Comparison of ENCODE assay signal across 12 mouse cellular contexts in the genomic region with DNA sequence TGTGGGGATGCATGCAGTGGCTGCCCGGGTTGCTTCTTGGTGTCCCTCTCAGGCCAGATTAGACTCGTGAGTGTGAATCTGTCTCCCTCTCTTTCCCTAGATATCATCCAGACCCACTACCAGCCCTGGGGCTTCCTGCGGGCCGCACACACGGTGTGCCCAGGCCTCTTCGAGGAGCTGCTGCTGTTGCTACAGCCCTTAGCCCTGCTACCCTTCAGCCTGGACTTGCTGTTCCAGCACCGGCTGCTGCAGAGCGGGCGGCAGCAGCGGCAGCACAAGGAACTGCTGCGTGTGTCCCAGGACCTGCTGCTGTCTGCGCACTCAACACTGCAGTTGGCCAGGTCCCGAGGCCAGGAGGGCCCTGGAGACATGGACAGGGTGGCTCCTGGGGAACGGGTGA. TPM values are rescaled to one million over a fixed set of nuclear protein-coding genes. Genes with fewer than 3 reads are reported as not detected.
DNase-seq lines count a peak whose midpoint lies in the region; ATAC-seq and TF ChIP-seq lines count a peak whose summit lies in the region.
"Had no signal": no experiment of that assay in that cellular context is flagged by ENCODE, and none has a peak within 500 bp of the region (broad histone marks: within the 10 kb centered on the region; RNA-seq: fewer than 3 reads in every experiment).

No protein-coding gene starts in this region.

- H3K36me3 ChIP-seq in forebrain, embryonic 11.5 days (ENCODE audit: control insufficient read depth, insufficient read depth, low read length): peaks cover 4% of the 10 kb centered on the region; the same call in 1 of the 2 replicates
- peaks cover 59% of the 10 kb centered on the region for H3K36me3 ChIP-seq in forebrain, postnatal 0 days (ENCODE audit: insufficient read depth)
- peaks cover 54% of the 10 kb centered on the region for H3K36me3 ChIP-seq in midbrain, embryonic 10.5 days
- H3K36me3 ChIP-seq in midbrain, postnatal 0 days (ENCODE audit: insufficient read depth, low read length): peaks cover 65% of the 10 kb centered on the region
- peaks cover 56% of the 10 kb centered on the region for H3K36me3 ChIP-seq in intestine, embryonic 14.5 days (ENCODE audit: control insufficient read depth, insufficient read depth, low read length)
- peaks cover 61% of the 10 kb centered on the region for H3K36me3 ChIP-seq in neural tube, embryonic 12.5 days

- peaks cover 40% of the 10 kb centered on the region for H3K27me3 ChIP-seq in forebrain, embryonic 11.5 days (ENCODE audit: control insufficient read depth, insufficient read depth, low read length)
- H3K27me3 ChIP-seq in forebrain, postnatal 0 days (ENCODE audit: insufficient read depth, low read length): no peaks in the 10 kb centered on the region
- H3K27me3 ChIP-seq in midbrain, embryonic 10.5 days (ENCODE audit: low read depth, poor library complexity, severe bottlenecking): peaks cover 91% of the 10 kb centered on the region
- no peaks in the 10 kb centered on the region for H3K27me3 ChIP-seq in midbrain, postnatal 0 days (ENCODE audit: insufficient read depth, low read length)
- H3K27me3 ChIP-seq in intestine, embryonic 14.5 days (replicated peaks; ENCODE audit: control insufficient read depth, insufficient read depth, low read length): peaks cover 24% of the 10 kb centered on the region
- H3K27me3 ChIP-seq in neural tube, embryonic 12.5 days (replicated peaks): peaks cover 70% of the 10 kb centered on the region

- no peaks in the 10 kb centered on the region for H3K9me3 ChIP-seq in forebrain, embryonic 11.5 days (ENCODE audit: control insufficient read depth, low read length)
- H3K9me3 ChIP-seq in forebrain, postnatal 0 days (ENCODE audit: low read length): no peaks in the 10 kb centered on the region
- H3K9me3 ChIP-seq in midbrain, embryonic 10.5 days (replicated peaks): no peaks in the 10 kb centered on the region
- no peaks in the 10 kb centered on the region for H3K9me3 ChIP-seq in midbrain, postnatal 0 days (ENCODE audit: low read length)
- no peaks in the 10 kb centered on the region for H3K9me3 ChIP-seq in intestine, embryonic 14.5 days (ENCODE audit: control insufficient read depth, low read length)
- H3K9me3 ChIP-seq in neural tube, embryonic 12.5 days: no peaks in the 10 kb centered on the region

- H3K4me3 ChIP-seq in forebrain, embryonic 11.5 days (ENCODE audit: low read depth, low read length): no peak overlapping the region
- no peak overlapping the region for H3K4me3 ChIP-seq in forebrain, postnatal 0 days (ENCODE audit: low read depth, low read length)
- peak overlapping the region; percentile 35 for H3K4me3 ChIP-seq in midbrain, embryonic 10.5 days
- H3K4me3 ChIP-seq in midbrain, postnatal 0 days (ENCODE audit: low read depth, low read length): no peak overlapping the region
- H3K4me3 ChIP-seq in intestine, embryonic 14.5 days (ENCODE audit: low read depth, low read length): no peak overlapping the region
- no peak overlapping the region for H3K4me3 ChIP-seq in neural tube, embryonic 12.5 days

- no peak overlapping the region for H3K27ac ChIP-seq in forebrain, embryonic 11.5 days (ENCODE audit: low read depth, low read length)
- H3K27ac ChIP-seq in forebrain, postnatal 0 days (ENCODE audit: low read depth, low read length): no peak overlapping the region
- H3K27ac ChIP-seq in midbrain, embryonic 10.5 days (replicated peaks): peak overlapping the region; percentile 6; the same call in 1 of the 2 replicates
- H3K27ac ChIP-seq in midbrain, postnatal 0 days (ENCODE audit: low read depth, low read length): no peak overlapping the region
- H3K27ac ChIP-seq in intestine, embryonic 14.5 days (ENCODE audit: low read depth): no peak overlapping the region
- no peak overlapping the region for H3K27ac ChIP-seq in neural tube, embryonic 12.5 days

- WGBS in forebrain, embryonic 11.5 days: 23% methylated on average over 14 of the region's 14 CpGs
- 26% methylated on average over 14 of the region's 14 CpGs for WGBS in forebrain, postnatal 0 days
- WGBS in midbrain, embryonic 10.5 days: 16% methylated on average over 14 of the region's 14 CpGs
- WGBS in midbrain, postnatal 0 days: 31% methylated on average over 14 of the region's 14 CpGs
- WGBS in intestine, embryonic 14.5 days: 35% methylated on average over 14 of the region's 14 CpGs
- WGBS in neural tube, embryonic 12.5 days: 20% methylated on average over 14 of the region's 14 CpGs

- peak overlapping the region; percentile 27 for H3K9ac ChIP-seq in forebrain, embryonic 11.5 days (ENCODE audit: low read length)
- H3K9ac ChIP-seq in forebrain, postnatal 0 days: no peak overlapping the region
- no peak overlapping the region for H3K9ac ChIP-seq in midbrain, postnatal 0 days (replicated peaks; ENCODE audit: low read length, poor library complexity, severe bottlenecking)
- no peak overlapping the region for H3K9ac ChIP-seq in intestine, embryonic 14.5 days (ENCODE audit: low read length)
- H3K9ac ChIP-seq in neural tube, embryonic 12.5 days: no peak overlapping the region

- DNase-seq in forebrain, embryonic 11.5 days (ENCODE audit: low spot score): no peak
- DNase-seq in forebrain, postnatal 0 days: no peak
- no peak for DNase-seq in midbrain, embryonic 10.5 days (ENCODE audit: low spot score)
- no peak for DNase-seq in midbrain, postnatal 0 days (ENCODE audit: low spot score)
- DNase-seq in intestine, embryonic 14.5 days (ENCODE audit: low spot score): peak; percentile 63
- DNase-seq in urinary bladder, postnatal 14 days (ENCODE audit: low spot score): no peak
- DNase-seq in spleen, postnatal 14 days (ENCODE audit: low spot score in 2 of 2): no peak
- DNase-seq: B cell, adult 2 months; kidney, postnatal 14 days; lung, adult 2 months had no signal

- TF ChIP-seq CTCF in forebrain, postnatal 0 days (IDR thresholded peaks at IDR 0.05; ENCODE audit: low read depth): no peak
- no peak for TF ChIP-seq CTCF in midbrain, postnatal 0 days (IDR thresholded peaks at IDR 0.05)

- H3K4me2 ChIP-seq in forebrain, embryonic 11.5 days (ENCODE audit: low read depth, low read length, severe bottlenecking): peak overlapping the region; percentile 31; the same call in 1 of the 2 replicates
- H3K4me2 ChIP-seq in forebrain, postnatal 0 days (ENCODE audit: low read depth): no peak overlapping the region
- H3K4me2 ChIP-seq in midbrain, postnatal 0 days (ENCODE audit: low read depth, low read length, poor library complexity, severe bottlenecking): no peak overlapping the region
- H3K4me2 ChIP-seq in intestine, embryonic 14.5 days (ENCODE audit: low read length): peak overlapping the region; percentile 29
- H3K4me2 ChIP-seq in neural tube, embryonic 12.5 days (replicated peaks): peak overlapping the region; percentile 16; the same call in 1 of the 2 replicates

- peaks cover 17% of the 10 kb centered on the region for H3K4me1 ChIP-seq in forebrain, embryonic 11.5 days (replicated peaks; ENCODE audit: control insufficient read depth, insufficient read depth, low read length)
- no peaks in the 10 kb centered on the region for H3K4me1 ChIP-seq in forebrain, postnatal 0 days (ENCODE audit: insufficient read depth)
- peaks cover 49% of the 10 kb centered on the region for H3K4me1 ChIP-seq in midbrain, embryonic 10.5 days
- no peaks in the 10 kb centered on the region for H3K4me1 ChIP-seq in midbrain, postnatal 0 days (ENCODE audit: insufficient read depth, low read length)
- peaks cover 8% of the 10 kb centered on the region for H3K4me1 ChIP-seq in intestine, embryonic 14.5 days (replicated peaks; ENCODE audit: control insufficient read depth, insufficient read depth, low read length)
- H3K4me1 ChIP-seq in neural tube, embryonic 12.5 days: peaks cover 33% of the 10 kb centered on the region

- no peak; the same call in 1 of the 2 replicates for ATAC-seq in forebrain, embryonic 11.5 days (replicated peaks; ENCODE audit: low FRiP score)
- ATAC-seq in forebrain, postnatal 0 days: no peak
- no peak for ATAC-seq in midbrain, postnatal 0 days (ENCODE audit: low FRiP score)
- no peak for ATAC-seq in intestine, embryonic 14.5 days (replicated peaks; ENCODE audit: low FRiP score, low TSS enrichment, low read depth)
- no peak for ATAC-seq in neural tube, embryonic 12.5 days (ENCODE audit: low FRiP score, low read depth)

RNA-seq across cellular contexts. Expression of a gene that starts 3.7 kb away (rescaled TPM):
- 0.28 and 0.31 TPM in 2 replicates for polyA plus RNA-seq in forebrain, embryonic 11.5 days (2014; fragmentation: Nextera tagmentation; extraction: Ambion mirVana)
- 0.15 and 1.3 TPM in 2 replicates for total RNA-seq in forebrain, postnatal 0 days (2014; rRNA removed)
- polyA plus RNA-seq in forebrain, postnatal 0 days (2015; fragmentation: Nextera tagmentation; extraction: Ambion mirVana): 0.58 and 0.96 TPM in 2 replicates
- 0.14 and 0.25 TPM in 2 replicates for polyA plus RNA-seq in midbrain, embryonic 10.5 days (2016; fragmentation: Nextera tagmentation; extraction: Ambion mirVana)
- 1.7 and 2.8 TPM in 2 replicates for total RNA-seq in midbrain, postnatal 0 days (2014; rRNA removed)
- 1.6 and 2.2 TPM in 2 replicates for polyA plus RNA-seq in midbrain, postnatal 0 days (2015; fragmentation: Nextera tagmentation; extraction: Ambion mirVana)
- 0.18 TPM in 1 of 2 replicates, not detected in the other for polyA plus RNA-seq in intestine, embryonic 14.5 days (2014; fragmentation: Nextera tagmentation; extraction: Ambion mirVana)
- 0.34 TPM in 1 of 2 replicates, not detected in the other for polyA plus RNA-seq in neural tube, embryonic 12.5 days (2016; fragmentation: Nextera tagmentation; extraction: Ambion mirVana)

RNA-seq across cellular contexts. Expression of a gene that starts 16.5 kb away (rescaled TPM):
- polyA plus RNA-seq in forebrain, embryonic 11.5 days (2014; fragmentation: Nextera tagmentation; extraction: Ambion mirVana): 9.3 and 10.7 TPM in 2 replicates
- 101 and 124 TPM in 2 replicates for total RNA-seq in forebrain, postnatal 0 days (2014; rRNA removed)
- polyA plus RNA-seq in forebrain, postnatal 0 days (2015; fragmentation: Nextera tagmentation; extraction: Ambion mirVana): 14.8 and 15.4 TPM in 2 replicates
- 2.9 and 6.0 TPM in 2 replicates for polyA plus RNA-seq in midbrain, embryonic 10.5 days (2016; fragmentation: Nextera tagmentation; extraction: Ambion mirVana)
- 141 and 184 TPM in 2 replicates for total RNA-seq in midbrain, postnatal 0 days (2014; rRNA removed)
- 17.2 and 18.9 TPM in 2 replicates for polyA plus RNA-seq in midbrain, postnatal 0 days (2015; fragmentation: Nextera tagmentation; extraction: Ambion mirVana)
- polyA plus RNA-seq in intestine, embryonic 14.5 days (2014; fragmentation: Nextera tagmentation; extraction: Ambion mirVana): 8.6 and 9.5 TPM in 2 replicates
- polyA plus RNA-seq in neural tube, embryonic 12.5 days (2016; fragmentation: Nextera tagmentation; extraction: Ambion mirVana): 14.9 and 15.4 TPM in 2 replicates

RNA-seq across cellular contexts. Expression of a gene that starts 29.2 kb away (rescaled TPM):
- polyA plus RNA-seq in forebrain, embryonic 11.5 days (2014; fragmentation: Nextera tagmentation; extraction: Ambion mirVana): 2.6 and 4.8 TPM in 2 replicates
- total RNA-seq in forebrain, postnatal 0 days (2014; rRNA removed): 0.19 TPM in 1 of 2 replicates, not detected in the other
- 3.2 and 4.6 TPM in 2 replicates for polyA plus RNA-seq in forebrain, postnatal 0 days (2015; fragmentation: Nextera tagmentation; extraction: Ambion mirVana)
- polyA plus RNA-seq in midbrain, embryonic 10.5 days (2016; fragmentation: Nextera tagmentation; extraction: Ambion mirVana): 1.4 and 1.8 TPM in 2 replicates
- total RNA-seq in midbrain, postnatal 0 days (2014; rRNA removed): not detected in 2 replicates
- 5.2 and 5.4 TPM in 2 replicates for polyA plus RNA-seq in midbrain, postnatal 0 days (2015; fragmentation: Nextera tagmentation; extraction: Ambion mirVana)
- 4.2 and 4.8 TPM in 2 replicates for polyA plus RNA-seq in intestine, embryonic 14.5 days (2014; fragmentation: Nextera tagmentation; extraction: Ambion mirVana)
- polyA plus RNA-seq in neural tube, embryonic 12.5 days (2016; fragmentation: Nextera tagmentation; extraction: Ambion mirVana): 2.7 and 2.9 TPM in 2 replicates

RNA-seq across cellular contexts. Expression of a gene that starts 43.4 kb away (rescaled TPM):
- polyA plus RNA-seq in forebrain, embryonic 11.5 days (2014; fragmentation: Nextera tagmentation; extraction: Ambion mirVana): 11.6 and 12.4 TPM in 2 replicates
- total RNA-seq in forebrain, postnatal 0 days (2014; rRNA removed): 116 and 148 TPM in 2 replicates
- 73.2 and 75.8 TPM in 2 replicates for polyA plus RNA-seq in forebrain, postnatal 0 days (2015; fragmentation: Nextera tagmentation; extraction: Ambion mirVana)
- polyA plus RNA-seq in midbrain, embryonic 10.5 days (2016; fragmentation: Nextera tagmentation; extraction: Ambion mirVana): 10.5 and 18.1 TPM in 2 replicates
- total RNA-seq in midbrain, postnatal 0 days (2014; rRNA removed): 156 and 200 TPM in 2 replicates
- polyA plus RNA-seq in midbrain, postnatal 0 days (2015; fragmentation: Nextera tagmentation; extraction: Ambion mirVana): 77.7 and 78.9 TPM in 2 replicates
- 11.2 and 11.7 TPM in 2 replicates for polyA plus RNA-seq in intestine, embryonic 14.5 days (2014; fragmentation: Nextera tagmentation; extraction: Ambion mirVana)
- polyA plus RNA-seq in neural tube, embryonic 12.5 days (2016; fragmentation: Nextera tagmentation; extraction: Ambion mirVana): 52.7 and 53.3 TPM in 2 replicates

RNA-seq across cellular contexts. Expression of a gene that starts 58.3 kb away (rescaled TPM):
- not detected in 2 replicates for polyA plus RNA-seq in forebrain, embryonic 11.5 days (2014; fragmentation: Nextera tagmentation; extraction: Ambion mirVana)
- total RNA-seq in forebrain, postnatal 0 days (2014; rRNA removed): not detected in 2 replicates
- not detected in 2 replicates for polyA plus RNA-seq in forebrain, postnatal 0 days (2015; fragmentation: Nextera tagmentation; extraction: Ambion mirVana)
- not detected in 2 replicates for polyA plus RNA-seq in midbrain, embryonic 10.5 days (2016; fragmentation: Nextera tagmentation; extraction: Ambion mirVana)
- not detected in 2 replicates for total RNA-seq in midbrain, postnatal 0 days (2014; rRNA removed)
- not detected in 2 replicates for polyA plus RNA-seq in midbrain, postnatal 0 days (2015; fragmentation: Nextera tagmentation; extraction: Ambion mirVana)
- not detected in 2 replicates for polyA plus RNA-seq in intestine, embryonic 14.5 days (2014; fragmentation: Nextera tagmentation; extraction: Ambion mirVana)
- 0.17 TPM in 1 of 2 replicates, not detected in the other for polyA plus RNA-seq in neural tube, embryonic 12.5 days (2016; fragmentation: Nextera tagmentation; extraction: Ambion mirVana)
- polyA plus RNA-seq: testis, adult 2 months had no signal

Comparison
In these comparisons a context has a peak if more than half of its experiments do, and no peak if none do; other contexts are left out.
1. H3K4me2 ChIP-seq: peak in forebrain, embryonic 11.5 days (single experiment), intestine, embryonic 14.5 days (single experiment) and neural tube, embryonic 12.5 days (single experiment); none in forebrain, postnatal 0 days (single experiment) and midbrain, postnatal 0 days (single experiment).